Mouse (Mus musculus) left cerebral cortex, adult 9 months (tissue): ENCODE data around the gene Nacc2.
A peak's percentile ranks its signal among the peaks of the same experiment; 100 is the strongest.

Experiments used
- DNase-seq, 2 experiments: peaks; one replicate each; pipeline ENCODE4 v3.0.0; 2022; ENCODE audit warnings: low spot score in 2 of 2

Gene Nacc2

GRCm38 (mm10) chr2:26139545-26140206, 16.7 kb upstream of the Nacc2 start:
- no peak for DNase-seq

GRCm38 (mm10) chr2:26139034-26139544, 16.1 kb upstream of the Nacc2 start:
- no peak for DNase-seq

DNA sequence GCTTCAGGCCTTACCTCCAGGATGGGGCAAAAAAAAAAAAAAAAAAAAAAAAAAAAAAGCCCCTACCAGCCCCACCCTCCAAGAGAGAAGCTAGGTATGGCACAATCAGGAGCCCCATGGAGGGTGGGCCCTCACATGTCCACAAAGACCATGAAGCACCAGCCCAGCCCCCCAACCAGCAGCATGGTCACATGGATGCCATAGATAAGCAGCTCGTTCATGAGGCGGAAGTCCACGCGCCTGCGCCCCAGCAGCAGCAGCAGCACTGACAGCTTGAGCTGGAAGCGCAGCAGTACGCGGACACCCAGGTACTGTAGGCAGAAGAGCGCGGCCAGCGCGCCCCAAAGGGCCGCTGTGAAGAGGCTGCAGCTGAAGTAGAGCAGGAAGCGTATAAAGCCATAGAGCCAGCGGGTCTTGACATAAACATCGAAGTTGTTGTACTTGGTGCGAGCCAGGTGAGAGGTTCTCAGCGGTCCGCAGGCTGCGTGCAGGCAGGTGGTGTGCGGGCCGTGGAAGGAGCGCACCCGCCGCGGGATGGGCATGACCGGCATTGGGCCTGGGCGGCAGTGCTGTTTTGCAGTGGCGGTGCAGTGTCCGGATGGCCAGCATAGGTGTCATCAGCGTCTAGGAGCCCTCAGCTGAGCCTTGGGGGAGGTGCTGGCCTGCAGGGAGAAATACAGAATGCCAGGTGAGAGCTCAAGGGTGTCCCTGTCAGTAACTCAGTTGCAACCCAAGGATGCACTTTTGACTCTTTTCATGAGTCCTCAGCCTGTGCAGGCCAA, 15.4 kb upstream of the Nacc2 start:
- DNase-seq, result no peak

- DNase-seq, result no peak
Measured at GRCm38 (mm10) chr2:26134591-26134990, 11.6 kb upstream of the Nacc2 start.

DNA sequence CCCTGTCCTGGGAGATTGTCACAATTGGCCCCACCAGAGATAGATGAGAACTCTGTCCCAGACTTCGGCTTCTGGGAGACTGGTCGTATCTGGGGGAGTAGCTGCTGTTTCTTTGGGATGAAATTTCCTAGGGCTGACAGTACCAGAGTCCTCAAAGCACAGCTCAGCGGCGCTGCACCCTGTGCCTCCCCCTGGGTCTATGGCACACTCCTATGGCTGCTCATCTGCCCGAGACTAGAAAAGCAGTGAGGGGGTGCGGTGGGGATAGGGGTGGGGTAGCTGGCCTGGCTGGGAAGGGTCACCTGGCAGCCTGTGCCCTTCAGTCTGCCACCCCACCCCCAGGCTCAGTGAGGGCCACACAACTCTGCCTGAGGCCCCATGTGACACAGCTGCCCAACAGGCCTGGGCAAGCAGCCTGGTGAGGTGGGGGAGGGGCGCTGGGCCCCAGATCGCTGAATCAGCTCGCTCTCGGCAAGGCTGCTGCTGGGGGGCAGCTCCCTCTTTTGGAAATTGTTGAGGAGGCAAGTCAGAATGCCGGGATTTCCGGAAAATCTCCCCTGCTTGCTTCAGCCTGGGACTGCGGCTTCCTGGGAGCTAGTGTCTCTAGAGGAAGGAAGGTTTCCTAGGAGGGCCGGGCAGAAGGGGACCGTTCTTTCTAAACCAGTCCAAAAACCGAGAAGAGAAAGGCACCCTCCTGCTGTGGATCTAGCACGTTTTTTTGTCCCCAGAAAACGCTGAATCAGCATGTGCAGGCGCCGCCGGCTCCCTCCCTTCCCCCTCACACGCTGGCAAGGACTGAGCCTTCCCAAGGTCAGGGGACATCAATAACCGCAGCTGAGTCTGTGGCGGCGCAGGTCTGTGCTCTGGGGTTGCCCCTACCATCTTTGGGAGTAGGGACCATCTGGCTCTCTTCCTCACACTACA, 9.9 kb upstream of the Nacc2 start:
- peak; percentile 68 to 91 for DNase-seq

GRCm38 (mm10) chr2:26131327-26131726, 8.3 kb upstream of the Nacc2 start:
- no peak for DNase-seq

DNA sequence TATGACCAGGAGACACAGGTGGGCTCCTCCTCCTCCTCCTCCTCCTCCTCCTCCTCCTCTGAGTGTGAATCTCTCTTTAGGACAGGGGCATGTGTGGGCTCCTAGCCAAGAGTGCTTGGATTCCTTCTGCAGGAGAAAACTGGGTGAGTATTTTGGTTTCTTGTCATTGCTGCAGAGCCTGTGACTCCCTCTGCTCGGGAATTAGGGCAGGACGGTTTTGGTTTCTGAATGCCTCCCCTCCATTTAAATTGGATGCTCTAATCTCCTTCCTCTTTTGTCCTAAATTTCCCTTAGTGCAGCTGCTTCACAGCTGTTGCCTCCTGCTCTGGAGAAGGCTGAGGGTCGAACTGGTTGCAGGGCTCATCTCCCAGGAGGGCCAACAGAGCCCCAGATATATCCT, 6.9 kb upstream of the Nacc2 start:
- DNase-seq, result no peak

GRCm38 (mm10) chr2:26129346-26129745, 6.3 kb upstream of the Nacc2 start:
- no peak for DNase-seq

GRCm38 (mm10) chr2:26122171-26123078, 595 bp downstream of the Nacc2 start:
- no peak for DNase-seq

- DNase-seq, result no peak
Measured at GRCm38 (mm10) chr2:26121541-26122083, 1.4 kb downstream of the Nacc2 start.

- DNase-seq, result no peak
Measured at GRCm38 (mm10) chr2:26119626-26120025, 3.4 kb downstream of the Nacc2 start.

- DNase-seq, result no peak
Measured at GRCm38 (mm10) chr2:26119310-26119592, 3.8 kb downstream of the Nacc2 start.

GRCm38 (mm10) chr2:26118584-26119309, 4.3 kb downstream of the Nacc2 start:
- DNase-seq, result no peak

DNA sequence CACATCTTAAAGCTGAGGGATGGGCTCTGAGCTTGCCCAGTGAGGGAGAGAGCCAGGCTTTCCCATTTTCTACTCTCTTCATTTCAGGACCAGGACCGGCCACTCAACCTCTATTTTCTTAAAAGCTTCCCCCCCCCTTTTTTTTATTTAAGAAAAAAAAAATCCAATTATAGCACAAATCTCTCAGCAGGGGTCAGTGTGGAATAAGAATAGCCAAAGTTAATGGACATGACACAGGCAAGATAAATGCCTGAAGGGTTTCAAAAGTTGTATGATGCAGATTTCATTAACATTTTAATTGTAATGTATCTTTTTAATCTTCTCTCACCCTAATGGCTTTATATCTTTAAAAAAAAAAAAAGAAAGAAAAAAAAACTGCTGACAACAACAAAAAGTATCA, 5.4 kb downstream of the Nacc2 start:
- no peak for DNase-seq

GRCm38 (mm10) chr2:26116550-26116949, 6.5 kb downstream of the Nacc2 start:
- DNase-seq, result no peak

DNA sequence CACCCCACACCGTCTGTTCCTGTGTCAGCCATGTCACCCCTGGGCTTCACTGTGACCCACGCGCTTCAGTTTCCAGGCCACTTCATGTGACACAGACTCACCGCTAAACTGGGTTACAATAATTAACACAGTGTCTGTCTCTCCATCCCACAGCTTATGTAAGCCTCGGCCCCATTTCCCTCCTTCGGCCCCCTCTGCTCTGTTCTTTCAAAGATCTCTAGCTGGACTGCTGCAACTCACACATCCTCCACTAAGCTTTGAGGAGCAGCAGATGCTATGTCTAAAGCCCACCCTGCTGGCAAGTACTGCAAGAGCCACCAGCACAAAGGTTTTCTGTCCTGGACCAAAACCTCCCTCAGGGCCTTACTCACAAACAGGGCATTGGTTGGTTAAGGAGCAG, 7.8 kb downstream of the Nacc2 start:
- no peak for DNase-seq

DNA sequence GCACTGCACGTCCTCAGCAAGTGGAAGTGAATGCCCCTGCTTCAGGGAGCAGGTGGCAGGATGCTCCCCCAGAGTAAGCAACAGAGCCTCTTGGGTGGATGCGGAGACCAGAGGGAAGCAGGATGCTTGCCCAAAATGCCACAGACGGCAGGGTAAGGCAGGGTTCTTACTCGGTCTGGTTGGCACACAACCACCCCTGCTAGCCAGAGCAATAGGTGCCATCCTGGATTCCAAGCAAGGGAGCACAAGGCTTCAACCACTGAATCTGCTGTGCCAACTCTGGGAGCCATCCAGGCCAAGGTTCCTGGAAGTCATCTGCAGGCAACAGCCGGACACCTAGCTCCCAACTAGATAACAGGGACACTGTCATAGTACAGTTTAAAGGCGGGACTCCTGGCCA, 14.8 kb downstream of the Nacc2 start:
- DNase-seq, result no peak

- no peak for DNase-seq
Measured at GRCm38 (mm10) chr2:26107011-26107410, 16.0 kb downstream of the Nacc2 start.

- no peak for DNase-seq
Measured at GRCm38 (mm10) chr2:26106233-26106632, 16.8 kb downstream of the Nacc2 start.

DNA sequence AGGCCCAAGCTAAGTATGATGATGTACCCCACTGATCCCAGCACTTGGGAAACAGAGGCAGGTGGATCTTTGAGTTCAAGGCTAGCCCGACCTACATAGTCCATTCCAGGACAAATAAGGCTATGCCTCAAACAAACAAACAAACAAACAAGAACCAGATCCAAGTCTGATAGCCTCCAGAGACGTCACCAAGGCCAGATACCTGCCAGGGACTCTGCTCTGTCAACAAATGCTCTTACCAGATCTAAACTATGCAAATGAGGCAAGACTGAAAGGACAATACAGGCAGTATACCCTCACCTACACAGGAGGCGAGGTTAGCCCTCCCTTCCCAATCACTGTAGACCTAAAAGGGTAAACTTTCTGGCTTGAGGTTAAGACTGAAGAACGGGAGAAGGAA, 22.7 kb downstream of the Nacc2 start:
- DNase-seq, result no peak
